Mouse (Mus musculus) myocyte (in vitro differentiated cells): Measurements from ENCODE around the gene Tdrd5. TPM values are rescaled to one million over a fixed set of nuclear protein-coding genes. Genes with fewer than 3 reads are reported as not detected.

Experiments
- H3K27me3 ChIP-seq: one replicate; pipeline ENCODE4 v1.6.1; 2011; ENCODE audit not compliant: control insufficient read depth, insufficient read depth, insufficient read length
- H3K36me3 ChIP-seq: one replicate; pipeline ENCODE4 v1.6.1; 2011; ENCODE audit not compliant: control insufficient read depth, insufficient read depth
- H3K4me2 ChIP-seq: one replicate; pipeline ENCODE4 v1.6.1; 2011; ENCODE audit warnings: low read depth, control low read depth
- H3K4me3 ChIP-seq: one replicate; pipeline ENCODE4 v1.5.1; 2011; ENCODE audit warnings: mild to moderate bottlenecking, control low read depth, moderate library complexity
- H3K79me2 ChIP-seq: one replicate; pipeline ENCODE4 v1.6.1; 2011; ENCODE audit not compliant: control insufficient read depth, insufficient read depth
- H3ac ChIP-seq: one replicate; pipeline ENCODE4 v1.6.1; 2011; ENCODE audit not compliant: control insufficient read depth, insufficient read length
- CEBPB ChIP-seq: IDR thresholded peaks from 2 replicates; pipeline ENCODE4 v1.6.1; 2011; ENCODE audit warnings: mild to moderate bottlenecking, moderate library complexity; ENCODE audit not compliant: poor library complexity, insufficient read depth, severe bottlenecking
- E2F4 ChIP-seq: IDR thresholded peaks from one replicate; pipeline ENCODE4 v1.6.1; 2011; ENCODE audit warnings: mild to moderate bottlenecking, control low read depth, moderate library complexity; ENCODE audit not compliant: insufficient read depth
- MAX ChIP-seq: IDR thresholded peaks from one replicate; pipeline ENCODE4 v1.6.1; 2011; ENCODE audit warnings: low read depth, mild to moderate bottlenecking, control low read depth
- MYOD1 ChIP-seq, 3 experiments: IDR thresholded peaks; one replicate each; pipeline ENCODE4 v1.6.1; 2011; ENCODE audit warnings: control low read depth in 2 of 3, low read depth in 2 of 3, mild to moderate bottlenecking in 2 of 3, moderate library complexity in 1 of 3; ENCODE audit not compliant: insufficient read length in 2 of 3, control insufficient read depth in 1 of 3
- MYOG ChIP-seq, 3 experiments: IDR thresholded peaks; one replicate each; pipeline ENCODE4 v1.6.1; 2011; ENCODE audit warnings: control low read depth in 2 of 3, low read depth in 2 of 3, mild to moderate bottlenecking in 2 of 3; ENCODE audit not compliant: insufficient read length in 2 of 3, control insufficient read depth in 1 of 3, insufficient read depth in 1 of 3
- POLR2A ChIP-seq: IDR thresholded peaks from one replicate; pipeline ENCODE4 v1.6.1; 2011; ENCODE audit warnings: low read depth, mild to moderate bottlenecking, control low read depth, moderate library complexity; ENCODE audit not compliant: insufficient read length
- POLR2AphosphoS2 ChIP-seq: IDR thresholded peaks from one replicate; pipeline ENCODE4 v1.6.1; 2011; ENCODE audit warnings: low read depth, control low read depth; ENCODE audit not compliant: insufficient read length
- REST ChIP-seq: IDR thresholded peaks from one replicate; pipeline ENCODE4 v1.6.1; 2011; ENCODE audit warnings: mild to moderate bottlenecking, control low read depth, moderate library complexity; ENCODE audit not compliant: insufficient read depth, insufficient read length
- SRF ChIP-seq: IDR thresholded peaks from one replicate; pipeline ENCODE4 v1.6.1; 2011; ENCODE audit warnings: low read depth; ENCODE audit not compliant: control insufficient read depth, insufficient read length
- TCF12 ChIP-seq: IDR thresholded peaks from one replicate; pipeline ENCODE4 v1.6.1; 2011; ENCODE audit warnings: mild to moderate bottlenecking, control low read depth; ENCODE audit not compliant: poor library complexity, insufficient read depth, severe bottlenecking
- TCF3 ChIP-seq: IDR thresholded peaks from one replicate; pipeline ENCODE4 v1.6.1; 2011; ENCODE audit warnings: low read depth, control low read depth; ENCODE audit not compliant: insufficient read length
- USF1 ChIP-seq: IDR thresholded peaks from one replicate; pipeline ENCODE4 v1.6.1; 2011; ENCODE audit warnings: low read depth, mild to moderate bottlenecking, control low read depth, moderate library complexity
- polyA plus RNA-seq: library from polyadenylated mRNA; unstranded; fragments of >200 nt; fragmentation: generic; extraction: Trizol; gene quantifications from one replicate; pipeline ENCODE4 v1.2.1, GENCODE M21; 2012; ENCODE audit warnings: missing spikeins

The Tdrd5 gene
- polyA plus RNA-seq, 1 experiment: 0.05 TPM

DNA sequence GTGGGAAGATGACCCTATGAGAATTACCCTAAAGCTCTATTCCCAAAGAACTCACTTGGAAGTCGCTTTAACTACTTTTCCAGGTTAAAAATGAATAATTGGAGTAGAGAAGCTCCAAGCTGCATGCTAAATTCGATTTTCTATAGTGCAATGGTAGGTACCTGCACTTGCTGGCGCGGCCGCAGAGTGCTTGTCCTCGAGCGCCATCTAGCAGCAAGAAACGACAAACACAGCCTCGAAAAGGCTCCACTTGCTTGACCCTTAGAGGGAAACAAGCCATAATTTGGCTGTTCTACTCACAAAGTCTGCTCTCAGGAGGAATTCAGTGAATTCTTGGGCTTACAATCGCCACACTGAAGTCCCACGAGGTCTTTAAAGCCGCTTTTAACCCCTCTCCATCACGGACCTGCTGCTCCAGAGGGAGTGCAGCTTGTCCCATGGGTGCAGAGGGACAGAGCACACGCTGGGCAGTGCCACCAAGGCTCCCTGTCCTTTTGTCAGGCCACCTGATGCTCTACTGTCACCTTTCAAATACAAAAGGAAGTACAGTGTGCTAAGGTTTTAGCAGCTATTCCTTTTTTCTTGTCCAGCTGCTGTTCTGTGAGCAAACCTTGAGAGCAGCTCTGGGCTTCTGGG is 61.6 kb downstream of the Tdrd5 start:
- Histone ChIP-seq H3ac (no peak overlapping the region), H3K27me3 (no peaks in the 10 kb centered on the region), H3K36me3 (no peaks in the 10 kb centered on the region), H3K79me2 (no peaks in the 10 kb centered on the region), H3K4me2 (no peak overlapping the region), H3K4me3 (no peak overlapping the region)
- TF ChIP-seq E2F4 (no peak), POLR2AphosphoS2 (no peak), USF1 (no peak), TCF3 (no peak), MYOG (IDR thresholded peaks at IDR 0.05; ENCODE audit: control insufficient read depth in 1 of 3, insufficient read depth in 1 of 3, insufficient read length in 2 of 3, low read depth in 2 of 3) (no peak)

DNA sequence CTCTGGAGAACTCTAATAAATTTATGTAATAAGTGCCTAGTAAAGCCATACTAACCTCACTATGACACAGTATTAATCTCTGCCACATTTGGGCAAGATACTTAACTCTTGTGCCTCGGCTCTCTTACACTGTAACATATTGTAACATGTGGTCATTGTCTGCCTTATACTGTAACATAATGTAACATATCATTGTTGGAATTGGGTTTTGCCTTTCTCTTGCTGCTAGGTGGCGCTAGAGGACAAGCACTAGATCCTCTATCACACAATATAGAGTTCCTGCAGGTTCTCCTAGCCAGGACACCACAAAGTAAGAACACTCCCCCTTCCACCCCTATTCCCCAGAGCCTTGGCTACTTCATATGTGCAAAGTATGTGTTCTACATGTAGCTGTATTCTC is 62.4 kb downstream of the Tdrd5 start:
- Histone ChIP-seq H3K4me2 (no peak overlapping the region), H3K36me3 (no peaks in the 10 kb centered on the region), H3K27me3 (no peaks in the 10 kb centered on the region), H3K79me2 (no peaks in the 10 kb centered on the region), H3K4me3 (no peak overlapping the region), H3ac (no peak overlapping the region)
- TF ChIP-seq SRF (no peak), TCF12 (no peak), POLR2AphosphoS2 (no peak), E2F4 (no peak), CEBPB (no peak), POLR2A (no peak), USF1 (no peak), MYOD1 (IDR thresholded peaks at IDR 0.05; ENCODE audit: control insufficient read depth in 1 of 3, insufficient read length in 2 of 3, low read depth in 2 of 3) (no peak), TCF3 (no peak), MAX (no peak), REST (no peak), MYOG (IDR thresholded peaks at IDR 0.05; ENCODE audit: control insufficient read depth in 1 of 3, insufficient read depth in 1 of 3, insufficient read length in 2 of 3, low read depth in 2 of 3) (no peak)

DNA sequence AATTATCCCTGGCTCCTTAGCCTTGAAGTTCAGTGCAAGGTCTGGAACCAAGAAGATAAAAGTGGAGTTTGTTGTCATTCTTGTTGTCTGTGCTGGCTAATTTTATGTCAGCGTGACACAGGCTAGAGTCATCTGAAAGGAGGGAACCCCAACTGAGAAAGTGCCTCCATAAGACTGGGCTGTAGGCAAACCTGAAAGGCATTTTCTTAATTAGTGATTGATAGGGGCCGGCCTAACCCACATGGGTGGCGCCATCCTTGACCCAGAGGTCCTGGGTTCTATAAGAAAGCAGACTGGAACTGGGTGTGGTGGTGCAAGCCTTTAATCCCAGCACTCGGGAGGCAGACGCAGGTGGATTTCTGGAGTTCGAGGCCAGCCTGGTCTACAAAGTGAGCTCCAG is 72.3 kb downstream of the Tdrd5 start:
- TF ChIP-seq MYOD1 (IDR thresholded peaks at IDR 0.05; ENCODE audit: control insufficient read depth in 1 of 3, insufficient read length in 2 of 3, low read depth in 2 of 3) (no peak), TCF3 (no peak), REST (no peak), MAX (no peak), SRF (no peak), POLR2A (no peak), TCF12 (no peak), USF1 (no peak), POLR2AphosphoS2 (no peak), E2F4 (no peak), CEBPB (no peak), MYOG (IDR thresholded peaks at IDR 0.05; ENCODE audit: control insufficient read depth in 1 of 3, insufficient read depth in 1 of 3, insufficient read length in 2 of 3, low read depth in 2 of 3) (no peak)
- H3K36me3 ChIP-seq: no peaks in the 10 kb centered on the region

GRCm38 (mm10) chr1:156230339-156231089 is 73.0 kb downstream of the Tdrd5 start:
- H3K4me3 ChIP-seq: no peak overlapping the region

More for the DNA sequence above, 72.3 kb downstream of the Tdrd5 start:
- H3K27me3 ChIP-seq: no peaks in the 10 kb centered on the region
- no peaks in the 10 kb centered on the region for H3K79me2 ChIP-seq
- H3ac ChIP-seq: no peak overlapping the region
- H3K4me2 ChIP-seq: no peak overlapping the region
- H3K4me3 ChIP-seq: no peak overlapping the region

More at GRCm38 (mm10) chr1:156230339-156231089, 73.0 kb downstream of the Tdrd5 start:
- Histone ChIP-seq H3K4me2 (peak overlapping the region; percentile 45), H3K36me3 (no peaks in the 10 kb centered on the region), H3ac (no peak overlapping the region), H3K79me2 (no peaks in the 10 kb centered on the region), H3K27me3 (no peaks in the 10 kb centered on the region)
- TF ChIP-seq E2F4 (no peak), MYOG (IDR thresholded peaks at IDR 0.05; ENCODE audit: control insufficient read depth in 1 of 3, insufficient read depth in 1 of 3, insufficient read length in 2 of 3, low read depth in 2 of 3) (no peak), TCF3 (no peak), USF1 (no peak), POLR2AphosphoS2 (no peak), REST (no peak), POLR2A (no peak), MYOD1 (IDR thresholded peaks at IDR 0.05; ENCODE audit: control insufficient read depth in 1 of 3, insufficient read length in 2 of 3, low read depth in 2 of 3) (no peak), CEBPB (no peak), SRF (no peak), MAX (no peak), TCF12 (no peak)
